18 mouse cellular contexts compared by ENCODE assay signal in the genomic region with DNA sequence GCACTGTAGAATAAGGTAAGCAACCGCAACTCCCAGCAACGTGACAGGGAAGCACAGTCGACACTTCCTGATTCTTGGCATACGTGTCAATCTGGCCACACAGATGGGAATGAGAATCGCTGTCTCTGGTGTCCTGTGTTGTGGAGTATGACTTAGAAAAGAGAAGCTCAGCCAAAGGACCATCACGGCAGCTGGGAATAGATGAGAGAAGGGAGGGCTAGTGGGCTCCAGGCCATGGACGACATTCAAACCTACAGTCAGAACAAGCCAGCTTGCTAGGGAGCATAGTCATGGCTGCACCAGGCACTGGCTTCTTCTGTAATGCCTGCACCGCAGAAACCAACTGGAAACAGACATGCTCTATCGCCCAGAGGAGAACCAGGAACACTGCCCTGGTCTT.
A peak's percentile ranks its signal among the peaks of the same experiment; 100 is the strongest.
DNase-seq lines count a peak whose midpoint lies in the region; ATAC-seq and TF ChIP-seq lines count a peak whose summit lies in the region.
"Had no signal": no experiment of that assay in that cellular context is flagged by ENCODE, and none has a peak within 500 bp of the region (broad histone marks: within the 10 kb centered on the region; RNA-seq: fewer than 3 reads in every experiment).

No protein-coding gene starts in this region.

- H3K4me2 ChIP-seq in stomach, postnatal 0 days (replicated peaks; ENCODE audit: low read depth) = no peak overlapping the region
- no peak overlapping the region for H3K4me2 ChIP-seq in kidney, embryonic 16.5 days (replicated peaks; ENCODE audit: low read depth, low read length)
- H3K4me2 ChIP-seq: heart, embryonic 13.5 days; limb, embryonic 13.5 days; neural tube, embryonic 12.5 days had no signal

- intact Hi-C loops in left cerebral cortex, postnatal 4 days (cut with DNase I) = no loop called here

- DNase-seq in frontal cortex, postnatal 25 days (ENCODE audit: low spot score in 2 of 2) = no peak
- peak; percentile 86 for DNase-seq in left cerebral cortex, postnatal 4 days
- DNase-seq in left cerebral cortex, adult 11 months (ENCODE audit: low spot score) = no peak
- DNase-seq in cerebellum, adult 9-10 months = peak; percentile 4
- peak; percentile 14 for DNase-seq in layer of hippocampus, adult 9-11 months
- DNase-seq in stomach, postnatal 0 days (ENCODE audit: low spot score) = no peak
- DNase-seq: adrenal gland, adult 2 months; B cell, adult 2 months; liver, postnatal 0 days had no signal

- no peak for TF ChIP-seq EP300 in stomach, postnatal 0 days (optimal IDR thresholded peaks at IDR 0.05)

- H3K4me1 ChIP-seq in stomach, postnatal 0 days (replicated peaks; ENCODE audit: control insufficient read depth, insufficient read depth) = no peaks in the 10 kb centered on the region
- no peaks in the 10 kb centered on the region for H3K4me1 ChIP-seq in kidney, embryonic 16.5 days (ENCODE audit: insufficient read depth, low read length)
- H3K4me1 ChIP-seq: limb, embryonic 13.5 days; neural tube, embryonic 12.5 days had no signal

- H3K4me3 ChIP-seq in stomach, postnatal 0 days (ENCODE audit: low read depth, low read length) = no peak overlapping the region
- no peak overlapping the region for H3K4me3 ChIP-seq in kidney, embryonic 16.5 days (ENCODE audit: low read length)
- H3K4me3 ChIP-seq: erythroblast, embryonic 14.5 days; heart, embryonic 13.5 days; left cerebral cortex, adult 2 months; limb, embryonic 13.5 days; neural tube, embryonic 12.5 days had no signal

- H3K27me3 ChIP-seq in stomach, postnatal 0 days (ENCODE audit: control insufficient read depth, insufficient read depth, low read length) = no peaks in the 10 kb centered on the region
- H3K27me3 ChIP-seq in kidney, embryonic 16.5 days (ENCODE audit: insufficient read depth, low read length) = no peaks in the 10 kb centered on the region
- H3K27me3 ChIP-seq: heart, embryonic 13.5 days; limb, embryonic 13.5 days; neural tube, embryonic 12.5 days had no signal

- ATAC-seq in frontal cortex, adult (ENCODE audit: low TSS enrichment) = peak; percentile 64
- no peak for ATAC-seq in stomach, postnatal 0 days (ENCODE audit: low FRiP score, low TSS enrichment)
- ATAC-seq in kidney, embryonic 16.5 days (ENCODE audit: low FRiP score, low TSS enrichment) = no peak
- ATAC-seq: liver, postnatal 0 days; midbrain, embryonic 16.5 days had no signal

- no peak for TF ChIP-seq CTCF in stomach, postnatal 0 days (IDR thresholded peaks at IDR 0.05; ENCODE audit: low read depth)

- H3K27ac ChIP-seq in stomach, postnatal 0 days (replicated peaks) = no peak overlapping the region
- no peak overlapping the region for H3K27ac ChIP-seq in kidney, embryonic 16.5 days (ENCODE audit: low read length)
- H3K27ac ChIP-seq: heart, embryonic 13.5 days; kidney, postnatal 0 days; left cerebral cortex, adult 2 months; limb, embryonic 13.5 days; neural tube, embryonic 12.5 days had no signal

- H3K9ac ChIP-seq in stomach, postnatal 0 days (ENCODE audit: low read length) = no peak overlapping the region
- H3K9ac ChIP-seq in kidney, embryonic 16.5 days (replicated peaks; ENCODE audit: low read length) = no peak overlapping the region
- H3K9ac ChIP-seq: heart, embryonic 13.5 days; limb, embryonic 13.5 days; liver, postnatal 0 days; neural tube, embryonic 12.5 days had no signal

- 81% methylated on average over 9 of the region's 9 CpGs for WGBS in stomach, postnatal 0 days
- WGBS in kidney, embryonic 16.5 days = 80% methylated on average over 9 of the region's 9 CpGs

- H3K36me3 ChIP-seq in stomach, postnatal 0 days (ENCODE audit: control insufficient read depth, insufficient read depth, low read length) = no peaks in the 10 kb centered on the region
- no peaks in the 10 kb centered on the region for H3K36me3 ChIP-seq in kidney, embryonic 16.5 days (ENCODE audit: insufficient read depth, low read length)
- H3K36me3 ChIP-seq: heart, embryonic 13.5 days; limb, embryonic 13.5 days; neural tube, embryonic 12.5 days had no signal

- H3K9me3 ChIP-seq in stomach, postnatal 0 days (ENCODE audit: control insufficient read depth, low read length) = no peaks in the 10 kb centered on the region
- no peaks in the 10 kb centered on the region for H3K9me3 ChIP-seq in kidney, embryonic 16.5 days (ENCODE audit: low read length)
- H3K9me3 ChIP-seq: heart, embryonic 13.5 days; limb, embryonic 13.5 days; neural tube, embryonic 12.5 days had no signal

Comparison
In these comparisons a context has a peak if more than half of its experiments do, and no peak if none do; other contexts are left out.
1. DNase-seq: peak in left cerebral cortex, postnatal 4 days (single experiment), cerebellum, adult 9-10 months (single experiment) and layer of hippocampus, adult 9-11 months (single experiment); none in frontal cortex, postnatal 25 days (0 of 2), left cerebral cortex, adult 11 months (single experiment) and stomach, postnatal 0 days (single experiment).